Mouse (Mus musculus) ES-CJ7 (cell line): ENCODE measurements around the gene Srd5a3.

Source experiments
- DNase-seq: peaks from one replicate; pipeline ENCODE4 v3.0.0; 2011; ENCODE audit warnings: low read depth, low spot score

The Srd5a3 gene

DNA sequence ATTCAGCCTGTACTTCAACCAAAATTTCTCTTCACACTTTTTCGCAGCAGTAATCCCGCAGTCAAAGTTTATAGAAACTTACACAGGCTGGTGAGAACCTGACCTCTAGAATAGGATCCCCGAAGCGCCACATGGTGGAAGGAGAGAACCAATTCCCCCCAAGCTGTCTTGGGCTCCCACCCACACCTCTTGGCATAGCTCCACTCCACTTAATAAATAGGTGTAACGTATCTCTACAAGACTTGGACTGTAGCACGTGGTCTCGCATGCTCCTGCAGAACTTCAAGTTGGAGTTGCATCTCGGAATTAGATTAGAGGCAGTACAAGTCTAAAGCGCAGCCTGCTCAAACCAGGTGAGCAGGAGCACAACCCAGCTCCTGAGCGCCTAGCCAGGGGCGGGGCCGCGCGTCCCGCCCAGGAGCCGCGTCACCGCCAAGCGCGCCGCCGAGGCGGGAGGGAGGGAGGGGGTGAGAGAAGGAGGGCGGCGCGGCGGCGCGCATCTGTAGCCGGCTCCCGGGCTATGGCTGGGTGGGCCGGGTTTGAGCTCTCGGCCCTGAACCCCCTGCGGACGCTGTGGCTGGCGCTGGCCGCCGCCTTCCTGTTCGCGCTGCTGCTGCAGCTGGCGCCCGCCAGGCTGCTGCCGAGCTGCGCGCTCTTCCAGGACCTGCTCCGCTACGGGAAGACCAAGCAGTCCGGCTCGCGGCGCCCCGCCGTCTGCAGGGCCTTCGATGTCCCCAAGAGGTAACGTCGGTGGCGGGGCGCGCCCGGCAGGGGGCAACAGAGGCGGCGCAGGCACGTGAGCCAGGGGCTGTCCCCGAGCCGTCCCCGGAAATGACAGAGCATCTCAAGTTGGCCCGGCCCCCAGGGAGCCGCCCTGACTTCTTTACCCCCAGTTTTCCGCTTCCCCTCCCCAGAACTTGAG is at the start of gene Srd5a3:
Gene Srd5a3, plus strand, starts transcription at position 464 of the 922 bp plus-strand sequence.
- peak; percentile 94 for DNase-seq

DNA sequence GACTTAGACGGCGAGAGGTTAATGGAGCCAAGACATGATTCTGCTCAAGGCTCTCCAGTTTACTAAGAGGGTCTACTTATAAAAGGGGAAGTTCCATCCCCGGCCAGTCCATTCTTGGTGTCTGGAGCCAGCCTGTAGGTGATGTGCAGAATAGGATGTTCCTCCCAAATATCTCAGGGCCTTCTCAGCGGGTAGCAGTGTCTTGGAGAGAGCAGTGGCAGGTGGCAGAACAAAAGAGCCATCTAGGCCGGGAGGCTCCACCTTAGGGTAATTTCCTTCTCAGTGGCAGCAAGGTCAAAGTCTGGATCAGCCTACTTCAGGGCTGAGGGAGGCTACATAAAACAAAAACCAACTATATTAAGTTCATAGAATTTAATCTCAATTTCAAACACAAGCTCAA is 36.3 kb upstream of the Srd5a3 start:
- peak; percentile 93 for DNase-seq

DNA sequence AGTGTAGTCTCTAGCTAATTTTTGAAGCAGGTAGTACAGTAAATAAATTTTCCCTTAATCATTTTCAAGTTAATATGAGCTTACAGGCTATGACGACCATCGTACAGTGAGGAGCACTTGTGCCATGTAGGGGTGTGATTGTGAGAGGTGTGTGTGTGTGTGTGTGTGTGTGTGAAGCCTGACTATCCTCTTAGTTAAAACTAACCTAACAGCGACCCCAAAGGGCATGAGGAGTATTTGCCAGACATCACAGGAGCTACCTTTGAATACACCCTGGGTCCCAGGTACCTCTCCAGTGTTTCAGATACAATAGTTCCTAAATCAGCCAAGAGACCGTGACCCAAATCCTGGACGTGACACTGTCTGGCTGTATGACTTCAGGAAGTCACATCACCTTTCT is 32.8 kb upstream of the Srd5a3 start:
- no peak for DNase-seq

DNA sequence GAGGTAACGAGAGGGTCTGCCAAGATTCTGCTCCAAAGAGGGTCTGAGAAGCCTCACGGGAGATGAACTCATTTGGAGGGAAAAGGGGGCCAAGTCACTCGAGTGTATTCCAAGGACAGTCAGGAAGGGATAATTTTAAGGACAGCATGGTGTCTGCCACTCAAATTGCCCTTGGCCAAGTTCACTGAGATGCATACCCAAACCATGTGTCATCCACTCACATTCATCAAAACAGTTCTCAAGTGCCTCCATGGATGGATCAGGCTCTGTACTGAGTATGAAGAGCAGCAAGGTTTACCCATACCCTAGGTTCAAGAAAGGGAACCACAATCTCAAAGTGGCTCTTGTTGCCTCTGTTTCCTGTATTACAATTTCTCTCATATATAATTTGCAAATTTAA is 31.6 kb upstream of the Srd5a3 start:
- no peak for DNase-seq

DNA sequence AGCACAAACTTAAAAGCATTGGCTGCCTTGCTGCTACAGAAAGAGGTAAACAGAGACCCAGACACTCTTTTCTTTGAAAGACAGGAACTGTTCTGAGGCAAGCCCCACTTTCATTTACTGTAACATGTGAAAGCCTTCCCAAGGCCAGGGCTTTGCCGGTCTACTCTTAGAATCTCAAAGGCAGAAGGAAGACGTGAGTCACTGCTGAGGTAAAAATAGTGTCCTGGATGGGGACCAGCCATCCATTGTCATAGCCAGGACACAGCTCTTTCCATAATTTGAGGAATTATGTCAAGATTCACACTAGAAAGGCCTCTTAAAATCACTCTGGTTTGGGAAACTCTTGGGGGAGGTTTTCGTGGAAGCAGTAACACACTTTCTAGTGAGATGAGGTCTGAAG is 28.9 kb upstream of the Srd5a3 start:
- DNase-seq, result no peak

DNA sequence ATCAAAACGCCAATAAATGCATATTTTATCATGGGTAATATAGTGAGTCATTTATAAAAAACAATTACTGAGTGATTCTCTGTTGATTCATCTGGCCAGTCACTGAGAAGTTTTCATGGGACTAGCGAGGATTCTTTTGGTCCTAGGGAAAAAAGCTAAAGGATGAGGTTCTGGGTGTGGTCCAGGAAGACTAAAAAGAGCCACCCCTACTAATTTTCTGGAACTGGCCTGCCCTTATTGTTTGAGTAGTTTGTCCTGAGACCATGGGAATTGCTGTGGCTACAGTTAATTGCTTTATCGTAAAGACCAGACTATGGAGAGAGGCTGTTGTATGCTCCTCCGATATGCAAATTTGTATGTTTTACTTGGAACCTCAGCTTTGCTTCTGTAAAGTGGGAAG is 28.1 kb upstream of the Srd5a3 start:
- DNase-seq, result no peak

DNA sequence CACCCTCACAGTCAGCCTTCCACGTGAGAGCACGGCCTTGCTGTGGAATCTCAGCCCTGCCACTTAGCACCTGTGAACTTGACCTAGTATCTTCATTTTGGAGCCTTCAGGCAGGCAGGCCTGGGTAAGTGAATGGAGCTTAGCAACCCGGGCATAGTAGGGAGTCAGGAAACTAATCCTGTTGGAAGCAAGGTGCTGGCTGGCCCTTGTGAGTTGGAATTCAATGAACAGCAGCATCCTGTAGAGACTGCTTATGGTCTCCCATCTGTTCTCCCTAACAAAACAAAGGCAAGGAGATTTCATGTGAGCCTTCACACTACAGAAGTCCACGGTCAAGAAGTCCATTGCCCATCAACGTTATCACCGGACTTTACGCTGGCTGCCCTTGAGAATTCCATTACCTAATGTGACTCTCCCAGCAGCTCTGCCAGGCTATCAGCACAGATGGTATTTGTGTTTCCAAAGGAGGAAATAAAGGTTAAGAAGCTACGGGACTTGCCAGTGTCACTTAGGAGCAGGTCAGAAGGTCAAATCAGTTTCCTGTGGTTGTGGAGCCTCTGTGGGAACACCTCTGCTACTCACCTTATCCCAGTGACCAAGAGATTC is 24.5 kb upstream of the Srd5a3 start:
- DNase-seq, result no peak

DNA sequence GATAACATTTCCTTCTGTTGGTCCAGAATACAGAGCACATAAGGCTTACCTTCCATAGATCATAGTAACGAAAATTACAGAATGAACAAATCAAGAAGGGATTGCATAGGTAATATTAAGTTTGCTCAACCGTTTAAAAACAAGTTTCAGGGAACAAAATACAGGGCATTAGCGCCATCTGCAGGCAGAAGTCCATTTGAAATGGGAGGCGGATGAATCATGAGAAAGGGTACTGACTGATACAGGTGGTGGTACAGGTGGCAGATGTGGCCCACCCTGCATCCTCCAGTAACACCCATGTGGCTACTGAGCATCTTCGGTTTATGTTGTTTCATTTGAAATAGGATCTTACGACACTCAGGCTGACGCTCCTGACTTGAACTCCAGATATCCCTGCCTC is 21.6 kb upstream of the Srd5a3 start:
- peak; percentile 64 for DNase-seq

DNA sequence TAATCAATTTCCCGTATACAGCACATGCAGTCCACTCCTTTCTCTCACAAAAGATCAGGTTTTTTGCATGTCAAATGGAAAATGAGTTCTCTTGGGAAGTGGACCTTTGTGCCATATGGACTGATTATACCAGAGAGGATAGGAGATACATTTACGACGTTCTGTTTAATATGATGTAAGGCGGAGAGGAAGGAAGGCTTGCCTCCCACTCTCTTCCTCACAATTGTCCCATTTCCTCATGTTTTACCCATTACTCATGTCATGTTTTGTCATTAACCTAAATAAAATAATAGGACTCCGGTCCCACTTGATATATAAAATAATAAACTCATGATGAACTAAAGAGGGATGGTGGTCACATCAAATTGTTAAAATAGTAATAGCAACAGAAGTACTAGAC is 19.4 kb upstream of the Srd5a3 start:
- DNase-seq, result no peak

DNA sequence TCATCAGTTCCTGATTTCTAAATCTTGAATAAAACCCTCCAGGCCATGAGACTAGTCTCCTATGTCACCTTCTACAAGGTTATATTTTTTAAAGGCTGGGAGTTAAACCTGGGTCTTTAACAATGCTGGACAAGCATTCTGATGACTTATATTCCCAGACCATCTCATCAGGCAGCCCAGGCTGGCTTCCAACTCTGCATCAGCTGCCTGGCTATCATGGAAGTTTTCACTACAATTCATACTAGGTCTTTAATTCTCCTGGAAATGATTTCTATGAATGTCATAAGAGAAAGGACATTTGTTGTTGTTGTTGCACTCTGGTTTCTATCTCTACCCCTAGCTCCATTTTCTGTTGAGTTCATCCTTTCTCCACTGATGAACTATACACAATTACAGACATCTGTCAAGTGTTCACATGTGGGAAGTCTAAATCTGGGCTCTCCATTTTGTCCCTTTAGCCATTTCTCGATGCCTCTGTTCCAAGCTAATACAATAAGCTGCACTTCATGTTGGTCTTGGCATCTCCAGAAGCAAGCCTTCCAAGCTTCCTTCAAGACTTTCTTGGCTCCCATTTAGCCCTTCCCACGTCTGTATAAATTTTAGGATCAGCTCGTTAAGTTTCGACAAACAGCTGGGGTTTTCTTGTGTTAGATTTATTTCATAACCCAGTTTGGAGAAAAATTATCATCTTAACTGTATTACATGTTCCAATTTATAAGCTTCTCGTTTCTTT is 12.3 kb upstream of the Srd5a3 start:
- no peak for DNase-seq

DNA sequence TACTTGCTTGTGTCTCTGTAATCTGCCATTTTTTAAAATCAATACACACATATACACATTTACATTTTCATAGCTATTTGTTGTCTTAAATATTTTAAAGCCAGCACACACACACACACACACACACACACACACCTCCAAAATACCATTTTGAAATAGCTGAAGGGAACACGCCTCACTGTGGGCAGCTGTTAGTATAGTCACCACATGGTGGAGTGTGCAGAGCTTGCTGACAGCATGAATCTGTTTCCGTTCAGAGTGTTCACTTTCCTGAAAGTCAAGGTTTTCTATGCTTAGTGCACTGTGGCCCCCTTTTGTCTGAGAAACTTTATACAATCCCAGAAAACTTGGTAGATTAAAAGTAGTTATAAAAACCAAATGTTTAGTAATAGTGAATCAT is 9.8 kb upstream of the Srd5a3 start:
- DNase-seq, result no peak

DNA sequence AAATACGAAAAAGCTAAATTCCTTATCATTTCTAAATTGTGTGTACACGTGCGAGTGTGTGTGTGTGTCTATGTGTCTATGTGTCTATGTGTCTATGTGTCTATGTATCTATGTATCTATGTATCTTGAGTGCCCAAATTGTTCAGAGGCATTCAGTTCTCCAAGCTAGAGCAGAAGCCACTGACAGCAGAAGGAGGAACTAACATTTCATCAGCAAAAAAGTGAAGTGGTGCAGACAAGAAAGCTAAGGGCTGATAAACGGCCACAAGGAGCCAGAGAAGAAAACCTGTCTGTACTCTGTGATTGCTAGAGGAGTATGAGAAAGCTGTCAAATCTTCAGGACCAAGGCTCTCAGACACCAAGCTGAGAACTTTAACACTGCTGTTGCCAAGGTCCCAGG is 8.1 kb upstream of the Srd5a3 start:
- no peak for DNase-seq

DNA sequence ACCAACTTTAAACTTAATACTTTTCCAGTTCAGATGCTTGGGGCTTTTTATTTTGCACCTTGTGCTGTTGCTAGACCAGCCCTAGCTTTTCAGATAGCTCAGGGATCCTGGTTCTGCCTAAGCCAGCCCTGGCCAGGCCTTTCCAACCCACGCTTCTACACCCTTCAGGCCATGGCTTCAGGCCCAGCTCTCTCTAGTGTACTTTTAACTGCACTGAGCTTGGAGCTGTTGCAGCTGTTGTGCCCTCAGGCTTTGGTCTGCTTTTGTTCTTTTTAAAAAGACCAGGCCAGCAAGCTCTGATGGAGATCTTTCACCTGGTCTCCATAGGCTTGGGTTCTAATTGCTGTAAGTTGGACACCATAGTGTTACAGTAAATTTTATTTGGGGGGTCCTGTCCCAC is 4.4 kb upstream of the Srd5a3 start:
- DNase-seq, result no peak

DNA sequence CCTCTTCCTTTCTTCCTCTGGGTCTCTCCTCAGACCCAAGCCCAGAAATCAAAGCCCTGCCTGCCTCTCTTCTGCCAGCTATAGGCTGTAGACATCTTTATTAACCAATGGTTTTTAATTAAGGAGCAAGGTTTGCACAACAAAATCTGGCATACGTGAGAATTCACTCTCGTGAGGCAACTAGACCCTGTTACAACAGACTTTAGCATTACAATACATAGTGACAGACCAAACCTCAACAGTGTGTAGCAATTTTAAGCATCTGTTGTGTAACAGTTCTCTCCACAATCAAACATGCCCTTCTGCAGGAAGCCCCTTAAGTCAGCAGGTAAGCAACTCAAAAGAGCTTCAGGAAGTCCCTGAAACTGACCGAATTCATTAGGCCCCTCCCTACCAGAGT is 3.8 kb upstream of the Srd5a3 start:
- no peak for DNase-seq

DNA sequence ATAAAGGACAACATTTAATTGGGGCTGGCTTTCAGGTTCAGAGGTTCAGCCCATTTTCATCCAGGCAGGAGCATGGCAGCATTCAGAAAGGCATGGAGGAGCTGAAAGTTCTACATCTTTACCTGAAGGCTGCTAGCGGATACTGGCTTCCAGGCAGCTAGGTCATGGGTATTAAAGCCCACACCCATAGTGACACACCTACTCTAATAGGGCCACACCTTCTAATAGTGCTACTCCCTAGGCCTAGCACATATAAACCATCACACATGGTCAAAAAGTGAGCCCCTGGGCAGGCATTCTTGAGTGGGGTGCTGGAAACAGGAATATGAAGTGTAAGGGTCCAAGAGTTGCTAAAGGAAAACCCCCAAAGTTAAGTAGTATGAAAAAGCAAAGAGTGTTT is 2.5 kb upstream of the Srd5a3 start:
- no peak for DNase-seq

DNA sequence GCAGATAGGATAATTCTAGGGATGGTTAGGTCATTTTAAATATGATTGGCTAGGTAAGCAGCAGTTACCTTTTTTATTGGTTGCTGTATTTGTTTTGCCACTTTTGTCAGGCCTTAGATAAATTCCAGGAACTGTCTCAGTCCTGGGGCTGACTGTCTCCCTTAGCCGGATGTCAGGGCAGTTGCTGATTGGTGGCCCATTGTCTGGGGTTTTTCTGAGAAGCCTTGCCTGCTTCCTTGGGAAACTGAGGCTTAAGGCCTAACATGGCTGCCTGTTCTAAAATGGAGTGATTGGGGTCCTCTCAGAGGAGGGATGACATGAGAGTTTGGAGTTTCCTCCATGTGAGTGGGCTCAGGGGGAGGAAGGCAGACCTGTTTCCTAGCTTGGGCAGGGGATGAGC is 2.0 kb upstream of the Srd5a3 start:
- DNase-seq, result no peak

DNA sequence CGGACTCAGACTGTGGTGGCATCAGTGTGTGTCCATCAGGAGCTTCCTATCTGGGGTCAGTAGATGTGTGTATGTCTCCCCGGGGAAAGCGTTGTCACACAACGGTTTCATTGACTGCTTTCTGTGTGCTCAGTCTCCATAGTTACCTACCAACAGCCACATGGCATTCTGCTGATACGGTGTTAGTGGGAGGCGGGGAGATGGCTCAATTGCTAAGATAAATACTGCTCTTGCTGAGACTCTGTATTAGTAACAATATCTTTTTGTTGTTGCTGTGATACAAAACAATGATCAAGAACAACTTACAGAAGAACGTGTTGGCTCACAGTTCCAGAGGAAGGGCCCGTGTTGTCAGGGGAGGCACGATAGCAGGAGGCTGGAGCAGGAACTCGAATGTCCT is 1.6 kb upstream of the Srd5a3 start:
- no peak for DNase-seq

DNA sequence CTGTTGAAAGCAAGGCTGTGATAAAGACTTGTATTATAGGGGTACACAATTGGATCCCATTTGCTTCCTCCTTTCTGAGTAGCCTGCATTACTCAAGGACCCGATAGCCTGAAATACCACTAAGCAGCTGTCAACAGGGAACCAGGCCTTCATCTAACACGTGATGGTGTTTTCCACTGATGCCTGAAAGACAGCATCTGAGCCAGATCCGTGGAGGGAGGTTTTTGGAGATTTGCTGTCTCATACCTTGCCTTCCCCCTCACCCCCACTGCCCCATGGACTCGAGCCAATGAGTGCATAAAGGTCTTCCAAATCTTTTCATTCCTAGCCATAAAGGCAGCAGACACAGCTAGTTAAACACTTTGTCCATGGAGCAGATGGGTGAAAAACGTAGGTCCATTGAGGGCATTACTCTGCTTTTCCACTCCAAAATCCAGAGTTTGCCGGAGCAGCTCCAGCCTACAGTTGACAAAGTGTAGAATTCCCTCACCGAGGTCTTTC is 850 bp upstream of the Srd5a3 start:
- no peak for DNase-seq

DNA sequence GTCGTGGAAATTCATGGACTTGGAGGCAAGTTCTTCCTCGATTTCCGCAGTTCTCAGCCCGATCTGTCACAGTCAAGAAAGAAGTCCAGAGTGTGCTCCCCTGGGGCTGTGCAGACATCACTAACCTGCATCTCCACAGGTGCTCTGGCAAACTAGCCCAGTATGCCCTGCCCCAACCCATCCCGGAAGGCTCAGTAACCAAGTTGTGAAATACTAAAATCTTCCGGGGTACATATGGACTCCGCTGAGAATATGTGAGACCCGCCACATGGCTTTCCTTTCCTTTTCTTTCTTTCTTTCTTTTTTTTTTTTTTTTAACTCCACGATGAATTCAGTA is 627 bp downstream of the Srd5a3 start:
- no peak for DNase-seq

DNA sequence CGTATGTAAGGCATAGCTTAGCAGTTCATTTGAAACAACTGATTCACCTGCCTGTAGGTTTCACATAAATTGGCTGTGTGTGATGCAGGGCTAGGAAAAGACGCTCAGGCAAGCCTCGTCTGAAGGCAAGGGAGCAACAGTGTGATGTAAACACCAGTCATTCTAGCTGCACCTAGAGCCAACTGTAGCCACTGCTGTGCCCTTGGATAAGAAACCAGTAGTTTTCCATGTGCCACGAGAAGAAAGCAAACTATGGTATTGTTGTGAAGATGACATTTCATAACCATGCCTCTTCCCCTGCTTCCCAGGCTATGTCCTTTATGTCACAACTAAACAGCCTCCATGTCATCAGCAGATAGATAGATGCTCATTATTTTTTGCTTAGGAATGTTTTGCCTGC is 3.3 kb downstream of the Srd5a3 start:
- DNase-seq, result no peak

DNA sequence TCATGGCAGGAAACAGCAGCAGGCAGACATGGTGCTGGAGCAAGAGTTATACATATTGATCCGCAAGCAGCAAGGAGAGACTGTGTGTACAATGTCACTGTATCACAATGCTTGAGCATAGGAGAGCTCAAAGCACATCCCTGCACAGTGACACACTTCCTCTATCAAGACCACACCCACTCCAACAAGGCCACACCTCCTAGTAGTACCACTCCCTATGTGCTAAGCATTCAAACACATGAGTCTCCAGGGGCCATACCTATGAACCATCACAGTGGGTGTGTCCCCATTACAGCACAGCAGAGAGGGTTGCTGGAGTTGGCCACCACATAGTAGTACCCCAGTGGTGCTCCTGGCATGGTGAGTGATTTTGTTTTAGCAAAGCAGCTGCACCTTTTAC is 6.3 kb downstream of the Srd5a3 start:
- DNase-seq, result peak; percentile 60

DNA sequence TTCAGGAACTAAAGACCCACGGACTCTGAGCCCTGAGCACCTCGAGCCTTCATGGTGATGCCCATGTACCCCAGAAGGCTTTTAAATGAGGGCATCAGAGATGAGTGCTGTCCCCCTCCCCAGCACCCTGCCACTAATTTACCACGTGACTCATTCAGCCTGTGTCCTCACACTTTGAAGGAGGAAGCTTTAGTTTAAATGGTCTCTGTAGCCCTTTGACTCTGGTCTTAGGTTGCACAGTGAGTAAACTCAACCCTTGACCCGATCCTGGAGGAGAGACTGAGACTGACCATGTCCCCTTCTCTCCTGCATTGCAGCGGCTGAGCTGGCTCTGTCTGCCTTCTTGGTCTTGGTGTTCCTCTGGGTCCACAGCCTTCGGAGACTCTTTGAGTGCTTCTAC is 9.4 kb downstream of the Srd5a3 start:
- DNase-seq, result no peak

DNA sequence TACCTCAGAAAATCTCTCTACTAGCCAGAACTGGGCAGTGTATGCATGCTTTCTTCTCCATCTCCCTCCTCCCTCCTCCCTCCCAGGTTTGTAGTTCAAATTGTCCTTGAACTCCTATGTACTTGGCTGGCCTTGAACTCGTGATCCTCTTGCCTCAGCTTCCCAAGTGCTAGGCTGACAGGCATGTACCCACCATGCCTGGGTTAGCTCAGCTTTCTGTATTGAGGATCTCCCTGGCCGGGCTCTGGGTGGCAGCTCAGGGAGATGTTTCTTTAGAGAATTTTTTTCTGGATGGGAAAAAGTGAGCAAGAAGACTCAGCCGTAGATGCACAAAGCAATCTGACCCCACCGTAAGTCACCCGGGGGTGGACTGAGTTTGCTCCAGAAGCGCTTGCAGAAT is 12.9 kb downstream of the Srd5a3 start:
- no peak for DNase-seq
